23 mouse cellular contexts compared by ENCODE assay signal in genomic region chr12:15455744-15456143, GRCm38 (mm10).
DNase-seq lines count a peak whose midpoint lies in the region; TF ChIP-seq lines count a peak whose summit lies in the region.
"Had no signal": no experiment of that assay in that cellular context is flagged by ENCODE, and none has a peak within 500 bp of the region (broad histone marks: within the 10 kb centered on the region; RNA-seq: fewer than 3 reads in every experiment).

No protein-coding gene starts in this region.

- H3K4me3 ChIP-seq in ES-E14 (ENCODE audit: insufficient read depth in 1 of 2, low read depth in 1 of 2, low read length in 2 of 2, poor library complexity in 1 of 2, severe bottlenecking in 1 of 2), result no peak overlapping the region
- no peak overlapping the region for H3K4me3 ChIP-seq in cerebellum, adult 2 months (replicated peaks; ENCODE audit: insufficient read depth, low read depth, low read length)
- H3K4me3 ChIP-seq: embryonic facial prominence, embryonic 10.5 days; embryonic facial prominence, embryonic 12.5 days; forebrain, embryonic 13.5 days; forebrain, embryonic 15.5 days had no signal

- no peak for TF ChIP-seq POLR2A in cerebellum, adult 2 months (IDR thresholded peaks at IDR 0.05; ENCODE audit: borderline replicate concordance, insufficient read depth, low read length)

- no peaks in the 10 kb centered on the region for H3K9me3 ChIP-seq in ES-E14 (ENCODE audit: control insufficient read depth, insufficient read depth, low read depth, low read length)
- H3K9me3 ChIP-seq: embryonic facial prominence, embryonic 10.5 days; embryonic facial prominence, embryonic 12.5 days; forebrain, embryonic 13.5 days; forebrain, embryonic 15.5 days; G1E had no signal

- no peaks in the 10 kb centered on the region for H3K27me3 ChIP-seq in cerebellum, adult 2 months (ENCODE audit: control insufficient read depth, insufficient read depth, low read length)
- H3K27me3 ChIP-seq: CH12.LX; embryonic facial prominence, embryonic 12.5 days; forebrain, embryonic 13.5 days; forebrain, embryonic 15.5 days; Patski had no signal

- H3K9ac ChIP-seq in ES-E14 (ENCODE audit: insufficient read depth, low read depth, low read length, poor library complexity, severe bottlenecking), result no peak overlapping the region
- H3K9ac ChIP-seq: embryonic facial prominence, embryonic 12.5 days; forebrain, embryonic 13.5 days; forebrain, embryonic 15.5 days; forebrain, postnatal 0 days had no signal

- peaks cover 0 to 9% of the 10 kb centered on the region in 2 experiments; a peak in 2 of 4 replicates for H3K4me1 ChIP-seq in ES-E14 (ENCODE audit: control insufficient read depth in 2 of 2, insufficient read depth in 2 of 2, low read length in 2 of 2, poor library complexity in 1 of 2)
- no peaks in the 10 kb centered on the region for H3K4me1 ChIP-seq in cerebellum, adult 2 months (ENCODE audit: control insufficient read depth, insufficient read depth, low read length)
- H3K4me1 ChIP-seq: embryonic facial prominence, embryonic 10.5 days; embryonic facial prominence, embryonic 12.5 days; forebrain, embryonic 13.5 days; forebrain, embryonic 15.5 days had no signal

- no peak for TF ChIP-seq CTCF in cerebellum, adult 2 months (IDR thresholded peaks at IDR 0.05; ENCODE audit: borderline replicate concordance, insufficient read depth, low read depth, low read length)

- WGBS in cerebellum, adult 2 months, result 19% methylated on average over 2 of the region's 2 CpGs

- no peaks in the 10 kb centered on the region for H3K36me3 ChIP-seq in ES-E14 (ENCODE audit: control insufficient read depth, insufficient read depth, low read length, poor library complexity, severe bottlenecking)
- H3K36me3 ChIP-seq: embryonic facial prominence, embryonic 10.5 days; embryonic facial prominence, embryonic 12.5 days; forebrain, embryonic 15.5 days; G1E had no signal

- peak; percentile 15 for DNase-seq in right cerebral cortex, adult 18-20 months
- no peak for DNase-seq in right cerebral cortex, postnatal 25 days
- peak; percentile 43 for DNase-seq in ES-E14 (ENCODE audit: low read depth, low spot score)
- peak; percentile 63 for DNase-seq in ZHBTc4 (ENCODE audit: low read depth, low spot score)
- no peak for DNase-seq in cerebellum, adult 2 months
- DNase-seq in left cerebral cortex, adult 8-10 months (ENCODE audit: low spot score in 2 of 2), result no peak
- no peak for DNase-seq in B cell, adult 2 months
- DNase-seq: adrenal gland, adult 8-10 months; adrenal gland, postnatal 14 days; adrenal gland, postnatal 36 days; cerebellum, adult 11 months; cerebellum, adult 18-20 months; cerebellum, adult 9-10 months; cerebellum, postnatal 10 days; cerebellum, postnatal 25 days; forebrain, postnatal 0 days had no signal

- in situ Hi-C loops in ES-E14 (cut with MboI; ENCODE audit: low sequenced_read_pairs in 2 of 2, unreplicated experiment in 2 of 2), result no loop called here

- peak overlapping the region; percentile 40; the same call in 1 of the 2 replicates for H3K27ac ChIP-seq in ES-E14 (ENCODE audit: insufficient read depth, low read depth, low read length, poor library complexity, severe bottlenecking)
- no peak overlapping the region for H3K27ac ChIP-seq in cerebellum, adult 2 months (ENCODE audit: insufficient read depth, low read length)
- H3K27ac ChIP-seq: embryonic facial prominence, embryonic 10.5 days; embryonic facial prominence, embryonic 12.5 days; forebrain, embryonic 13.5 days; forebrain, embryonic 15.5 days had no signal

TF ChIP-seq in ES-E14, 5 proteins besides CTCF, POLR2A, EP300 and RAD21:
- TF ChIP-seq MAFK (IDR thresholded peaks at IDR 0.05; ENCODE audit: insufficient read depth, low read depth, low read length), result no peak
- TF ChIP-seq CHD2 (IDR thresholded peaks at IDR 0.05; ENCODE audit: low read depth, low read length), result no peak
- no peak for TF ChIP-seq HCFC1 (IDR thresholded peaks at IDR 0.05; ENCODE audit: borderline replicate concordance, insufficient read depth, low read length)
- no peak for TF ChIP-seq ZC3H11A (IDR thresholded peaks at IDR 0.05; ENCODE audit: borderline replicate concordance, low read depth, low read length)
- no peak for TF ChIP-seq ZNF384 (IDR thresholded peaks at IDR 0.05; ENCODE audit: low read depth, low read length)

Comparison
In these comparisons a context has a peak if more than half of its experiments do, and no peak if none do; other contexts are left out.
1. DNase-seq: peak in right cerebral cortex, adult 18-20 months (single experiment), ES-E14 (single experiment) and ZHBTc4 (single experiment); none in right cerebral cortex, postnatal 25 days (single experiment), cerebellum, adult 2 months (0 of 2), left cerebral cortex, adult 8-10 months (0 of 2) and B cell, adult 2 months (0 of 2).